Mouse (Mus musculus) embryonic facial prominence, embryonic 15.5 days (tissue): ENCODE results near the gene Hk1. TPM values are rescaled to one million over a fixed set of nuclear protein-coding genes. Genes with fewer than 3 reads are reported as not detected.

ENCODE experiments used
- ATAC-seq: fragments of 200-750 bp; cut with Nextera tagmentation; 2 replicates; pipeline ENCODE4 v1.8.0; 2017; ENCODE audit warnings: low read depth, moderate TSS enrichment; ENCODE audit not compliant: insufficient number of reproducible peaks, low FRiP score, low TSS enrichment
- H3K27ac ChIP-seq: fragments of 300-500 bp; sonication (generic); replicated peaks from 2 replicates; pipeline ENCODE4 v1.5.1; 2015; ENCODE audit warnings: mild to moderate bottlenecking, inconsistent platforms
- H3K27me3 ChIP-seq: fragments of 300-500 bp; sonication (generic); 2 replicates; pipeline ENCODE4 v1.6.1; 2015; ENCODE audit warnings: inconsistent platforms
- H3K36me3 ChIP-seq: fragments of 300-500 bp; sonication (generic); 2 replicates; pipeline ENCODE4 v1.6.1; 2015; ENCODE audit warnings: mild to moderate bottlenecking, inconsistent platforms
- H3K4me1 ChIP-seq: fragments of 300-500 bp; sonication (generic); 2 replicates; pipeline ENCODE4 v1.6.1; 2015; ENCODE audit warnings: inconsistent platforms
- H3K4me2 ChIP-seq: fragments of 300-500 bp; sonication (generic); replicated peaks from 2 replicates; pipeline ENCODE4 v1.6.1; 2015; ENCODE audit warnings: mild to moderate bottlenecking, inconsistent platforms
- H3K4me3 ChIP-seq: fragments of 300-500 bp; sonication (generic); replicated peaks from 2 replicates; pipeline ENCODE4 v1.5.1; 2015; ENCODE audit warnings: mild to moderate bottlenecking, inconsistent platforms
- H3K9ac ChIP-seq: fragments of 300-500 bp; sonication (generic); 2 replicates; pipeline ENCODE4 v1.6.1; 2015; ENCODE audit warnings: inconsistent platforms
- H3K9me3 ChIP-seq: fragments of 300-500 bp; sonication (generic); replicated peaks from 2 replicates; pipeline ENCODE4 v1.6.1; 2016; ENCODE audit warnings: inconsistent platforms
- WGBS: fragments of 180-500 bp; shearing (Covaris S2); methylation state at CpG from one replicate; pipeline ENCODE4 v1.1.7; 2015; 5-methylcytosine and 5-hydroxymethylcytosine counted together
- polyA plus RNA-seq: library from polyadenylated mRNA; unstranded; fragments of >200 nt; fragmentation: Nextera tagmentation; extraction: Ambion mirVana; gene quantifications from 2 replicates; pipeline ENCODE4 v1.2.1, GENCODE M21; 2015

Gene Hk1
- polyA plus RNA-seq, 1 experiment from 2014 or later = 40.9 TPM

DNA sequence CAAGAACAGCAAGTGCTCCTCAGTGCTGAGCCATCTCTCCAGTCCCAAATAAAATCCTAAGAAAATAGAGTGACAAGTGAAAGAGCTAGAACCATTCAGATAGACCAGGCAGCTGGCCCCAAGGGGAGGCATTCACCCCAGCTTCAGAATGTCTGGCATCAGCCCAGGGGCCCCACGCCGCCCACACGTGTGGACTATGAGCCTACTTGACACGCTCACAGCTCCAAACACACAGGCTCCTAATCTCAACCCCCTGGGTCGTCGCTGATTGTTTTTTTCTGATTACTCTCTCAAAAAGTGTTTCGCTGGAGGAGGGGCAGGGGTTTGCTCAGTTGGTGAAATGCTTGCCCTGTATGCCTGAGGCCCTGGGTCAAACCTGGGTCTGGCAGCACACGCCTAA lies 63.2 kb downstream of the Hk1 start:
- Histone ChIP-seq H3K27ac (no peak overlapping the region), H3K9me3 (no peaks in the 10 kb centered on the region), H3K36me3 (no peaks in the 10 kb centered on the region), H3K4me1 (0 out of 2 replicates have a peak, but pooled peaks cover 4% of the 10 kb centered on the region), H3K4me3 (no peak overlapping the region), H3K4me2 (no peak overlapping the region), H3K9ac (no peak overlapping the region), H3K27me3 (no peaks in the 10 kb centered on the region)
- 70% methylated on average over 8 of the region's 8 CpGs for WGBS
- ATAC-seq = no peak

- Histone ChIP-seq H3K4me1 (peaks cover 7% of the 10 kb centered on the region; the same call in 1 of the 2 replicates), H3K27me3 (no peaks in the 10 kb centered on the region), H3K9me3 (no peaks in the 10 kb centered on the region), H3K36me3 (no peaks in the 10 kb centered on the region), H3K4me3 (no peak overlapping the region), H3K27ac (no peak overlapping the region), H3K9ac (no peak overlapping the region), H3K4me2 (no peak overlapping the region)
- ATAC-seq = no peak
- WGBS = 59% methylated on average over 15 of the region's 15 CpGs
Observed at GRCm38 (mm10) chr10:62313885-62314424, 65.8 kb downstream of the Hk1 start.

GRCm38 (mm10) chr10:62313140-62313539 lies 66.6 kb downstream of the Hk1 start:
- no peak overlapping the region for H3K4me3 ChIP-seq
- WGBS = 65% methylated on average over 10 of the region's 10 CpGs
- ATAC-seq = no peak
- H3K9ac ChIP-seq = no peak overlapping the region
- no peaks in the 10 kb centered on the region for H3K9me3 ChIP-seq
- no peaks in the 10 kb centered on the region for H3K27me3 ChIP-seq
- no peak overlapping the region for H3K4me2 ChIP-seq
- H3K4me1 ChIP-seq = peaks cover 8% of the 10 kb centered on the region; the same call in 1 of the 2 replicates
- no peak overlapping the region for H3K27ac ChIP-seq
- no peaks in the 10 kb centered on the region for H3K36me3 ChIP-seq

- H3K9ac ChIP-seq = no peak overlapping the region
Observed at GRCm38 (mm10) chr10:62311464-62311863, 68.2 kb downstream of the Hk1 start.

DNA sequence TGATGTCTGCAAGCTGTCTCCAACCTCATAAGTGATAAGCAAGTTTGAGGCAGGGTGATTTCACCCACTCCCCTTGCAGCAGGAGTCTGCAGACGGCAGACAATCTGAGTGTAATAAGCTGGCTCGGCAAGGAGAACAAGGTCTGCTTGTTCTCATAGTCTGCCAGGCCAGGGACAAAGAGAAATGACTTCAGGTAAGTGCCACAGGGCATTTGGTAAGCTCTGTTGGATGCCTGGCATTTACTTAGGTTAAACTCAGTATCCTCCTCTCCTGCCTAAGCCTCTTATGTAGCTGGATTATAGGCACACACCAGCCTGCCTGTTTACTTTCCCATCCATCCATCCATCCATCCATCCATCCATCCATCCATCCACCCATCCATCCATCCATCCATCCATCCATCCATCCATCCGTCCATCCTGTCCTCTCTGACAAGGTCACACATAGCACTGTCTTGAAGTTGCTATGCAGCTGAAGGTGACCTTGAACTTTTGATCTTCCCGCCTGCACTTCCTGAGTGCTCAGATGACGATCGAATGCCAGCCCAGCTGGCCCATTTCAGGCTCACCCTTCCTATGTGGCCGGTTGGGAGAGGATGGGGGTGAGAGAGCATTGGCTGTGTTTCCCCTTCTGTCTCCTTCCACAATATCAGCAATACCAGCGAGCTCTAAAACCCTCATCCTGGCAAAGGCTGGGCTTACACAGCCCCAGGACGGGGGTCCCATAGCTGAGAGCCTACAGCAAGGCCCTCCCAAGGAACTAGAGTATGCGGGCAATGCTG lies 69.3 kb downstream of the Hk1 start:
- Histone ChIP-seq H3K4me2 (no peak overlapping the region), H3K4me1 (peaks cover 15% of the 10 kb centered on the region; the same call in 1 of the 2 replicates), H3K36me3 (no peaks in the 10 kb centered on the region), H3K27me3 (no peaks in the 10 kb centered on the region), H3K4me3 (no peak overlapping the region), H3K9ac (no peak overlapping the region), H3K27ac (no peak overlapping the region), H3K9me3 (no peaks in the 10 kb centered on the region)
- ATAC-seq = no peak
- WGBS = 73% methylated on average over 10 of the region's 10 CpGs

More at GRCm38 (mm10) chr10:62311464-62311863, 68.2 kb downstream of the Hk1 start:
- Histone ChIP-seq H3K36me3 (no peaks in the 10 kb centered on the region), H3K4me2 (no peak overlapping the region), H3K4me1 (peaks cover 13% of the 10 kb centered on the region; the same call in 1 of the 2 replicates), H3K4me3 (no peak overlapping the region), H3K27me3 (no peaks in the 10 kb centered on the region), H3K9me3 (no peaks in the 10 kb centered on the region), H3K27ac (no peak overlapping the region)
- ATAC-seq = no peak
- 34% methylated on average over 6 of the region's 6 CpGs for WGBS

- H3K27ac ChIP-seq = no peak overlapping the region
- 72% methylated on average over 5 of the region's 5 CpGs for WGBS
- ATAC-seq = no peak
- H3K4me1 ChIP-seq = peaks cover 15% of the 10 kb centered on the region; the same call in 1 of the 2 replicates
- no peak overlapping the region for H3K4me2 ChIP-seq
- H3K9ac ChIP-seq = no peak overlapping the region
- no peak overlapping the region for H3K4me3 ChIP-seq
- no peaks in the 10 kb centered on the region for H3K27me3 ChIP-seq
- no peaks in the 10 kb centered on the region for H3K36me3 ChIP-seq
- H3K9me3 ChIP-seq = no peaks in the 10 kb centered on the region
Observed at GRCm38 (mm10) chr10:62309593-62309992, 70.1 kb downstream of the Hk1 start.

DNA sequence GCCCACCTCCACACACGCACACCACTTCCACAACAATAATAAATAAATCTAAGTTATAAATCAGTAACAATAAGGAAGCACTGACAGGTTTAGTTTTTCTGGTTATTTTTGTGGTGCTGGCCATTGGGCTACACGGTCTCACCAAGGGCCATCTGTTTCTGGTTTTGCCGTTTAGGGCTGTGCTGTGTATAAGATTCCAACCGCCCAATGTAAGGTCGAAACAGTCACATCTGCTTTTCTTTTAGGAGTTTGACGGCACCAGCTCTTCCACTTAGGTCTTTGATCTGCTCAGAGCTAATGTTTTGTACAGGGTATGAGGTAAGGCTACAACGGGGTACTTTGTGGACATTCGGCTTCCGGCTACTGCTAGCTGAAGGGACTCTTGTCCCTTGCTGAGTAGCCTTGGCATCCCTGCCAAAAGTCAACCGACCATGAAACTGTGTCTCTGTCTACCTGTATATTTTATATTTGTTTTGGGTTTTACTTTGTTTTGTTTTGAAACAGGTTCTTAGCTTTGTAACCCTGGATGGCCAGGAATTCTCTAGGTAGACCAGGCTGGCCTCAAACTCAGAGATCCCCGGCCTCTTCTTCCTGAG lies 70.7 kb downstream of the Hk1 start:
- Histone ChIP-seq H3K36me3 (peaks cover under 1% of the 10 kb centered on the region; the same call in 1 of the 2 replicates), H3K9ac (no peak overlapping the region), H3K4me2 (no peak overlapping the region), H3K27ac (no peak overlapping the region), H3K27me3 (no peaks in the 10 kb centered on the region), H3K4me1 (peaks cover 15% of the 10 kb centered on the region; the same call in 1 of the 2 replicates), H3K4me3 (no peak overlapping the region), H3K9me3 (no peaks in the 10 kb centered on the region)
- WGBS = 44% methylated on average over 11 of the region's 11 CpGs
- ATAC-seq = no peak

DNA sequence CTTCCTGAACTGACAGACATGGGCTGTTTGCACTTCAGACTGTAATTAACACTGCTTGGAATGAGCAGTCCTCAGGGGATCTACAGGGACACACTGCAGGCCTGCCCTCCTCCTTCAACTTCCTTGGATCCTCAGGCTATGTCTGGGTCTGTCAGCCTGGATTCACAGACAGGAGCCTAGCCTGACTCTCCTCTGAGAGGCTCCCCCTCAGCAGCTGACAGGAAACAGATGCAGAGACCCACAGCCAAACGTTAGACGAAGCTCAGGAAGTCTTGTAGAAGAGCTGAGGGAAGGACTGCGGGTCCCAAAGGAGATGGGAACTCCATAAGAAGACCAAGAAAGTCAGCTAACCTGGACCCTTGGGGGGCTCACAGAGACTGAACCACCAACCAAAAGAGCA lies 73.2 kb downstream of the Hk1 start:
- ATAC-seq = 0 out of 2 replicates have a peak, but pooled peaks have one; percentile 37
- Histone ChIP-seq H3K4me3 (no peak overlapping the region), H3K27me3 (no peaks in the 10 kb centered on the region), H3K9me3 (no peaks in the 10 kb centered on the region), H3K4me2 (no peak overlapping the region), H3K36me3 (peaks cover 4% of the 10 kb centered on the region; the same call in 1 of the 2 replicates), H3K4me1 (peaks cover 11% of the 10 kb centered on the region; the same call in 1 of the 2 replicates), H3K9ac (no peak overlapping the region), H3K27ac (0 out of 2 replicates have a peak overlapping the region, but pooled peaks have one; percentile 44)
- 20% methylated on average over 3 of the region's 3 CpGs for WGBS

- Histone ChIP-seq H3K27ac (no peak overlapping the region), H3K4me3 (no peak overlapping the region), H3K36me3 (peaks cover 4% of the 10 kb centered on the region; the same call in 1 of the 2 replicates), H3K4me1 (peaks cover 14% of the 10 kb centered on the region), H3K27me3 (no peaks in the 10 kb centered on the region), H3K4me2 (no peak overlapping the region), H3K9ac (no peak overlapping the region), H3K9me3 (no peaks in the 10 kb centered on the region)
- WGBS = 80% methylated on average over 6 of the region's 6 CpGs
- ATAC-seq = no peak
Observed at GRCm38 (mm10) chr10:62305090-62305489, 74.6 kb downstream of the Hk1 start.

GRCm38 (mm10) chr10:62300006-62300827 lies 79.5 kb downstream of the Hk1 start:
- ATAC-seq = peak; percentile 25; the same call in 1 of the 2 replicates
- H3K4me2 ChIP-seq = no peak overlapping the region
- no peak overlapping the region for H3K9ac ChIP-seq
- H3K4me1 ChIP-seq = peaks cover 5% of the 10 kb centered on the region; the same call in 1 of the 2 replicates
- H3K27me3 ChIP-seq = no peaks in the 10 kb centered on the region
- no peak overlapping the region for H3K27ac ChIP-seq
- H3K4me3 ChIP-seq = no peak overlapping the region
- no peaks in the 10 kb centered on the region for H3K9me3 ChIP-seq
- peaks cover 12% of the 10 kb centered on the region; the same call in 1 of the 2 replicates for H3K36me3 ChIP-seq
- WGBS = 74% methylated on average over 23 of the region's 23 CpGs
